Mouse (Mus musculus) myocyte (in vitro differentiated cells): Measurements from ENCODE around the gene Sirt7.

Source experiments
- MAX ChIP-seq: IDR thresholded peaks from one replicate; pipeline ENCODE4 v1.6.1; 2011; ENCODE audit warnings: low read depth, mild to moderate bottlenecking, control low read depth
- POLR2A ChIP-seq: IDR thresholded peaks from one replicate; pipeline ENCODE4 v1.6.1; 2011; ENCODE audit warnings: low read depth, mild to moderate bottlenecking, control low read depth, moderate library complexity; ENCODE audit not compliant: insufficient read length
- POLR2AphosphoS2 ChIP-seq: IDR thresholded peaks from one replicate; pipeline ENCODE4 v1.6.1; 2011; ENCODE audit warnings: low read depth, control low read depth; ENCODE audit not compliant: insufficient read length
- REST ChIP-seq: IDR thresholded peaks from one replicate; pipeline ENCODE4 v1.6.1; 2011; ENCODE audit warnings: mild to moderate bottlenecking, control low read depth, moderate library complexity; ENCODE audit not compliant: insufficient read depth, insufficient read length

DNA sequence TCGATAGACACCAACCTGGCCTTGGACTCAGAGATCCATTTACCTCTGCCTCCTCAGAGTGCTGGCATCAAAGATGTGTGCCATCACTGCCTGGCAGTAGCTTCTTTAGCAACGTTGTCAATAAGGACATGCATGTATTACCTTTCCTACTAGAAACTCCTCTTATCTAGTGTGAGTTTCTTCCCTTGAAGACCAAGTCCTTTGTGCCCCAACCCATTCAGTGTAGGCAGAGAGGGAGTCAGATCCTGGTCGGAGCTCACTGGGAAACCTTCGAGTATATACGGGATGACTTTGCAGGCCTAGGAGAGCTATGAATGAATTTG lies 50.8 kb downstream of the Sirt7 start:
- TF ChIP-seq POLR2A (no peak), POLR2AphosphoS2 (peak; percentile 45), REST (no peak), MAX (no peak)
